Mouse (Mus musculus) retina, postnatal 7 days (tissue): ENCODE measurements at regions not wholly inside any gene's neighbourhood (a gene's known extent, or its start where the extent isn't known, plus 50 kb on each side); places are given as distances from the start of the nearest gene placed in this dataset.

Experiments
- DNase-seq: peaks from one replicate; pipeline ENCODE4 v3.0.0-alpha.2; 2012; ENCODE audit warnings: low read depth, low spot score

- DNase-seq = no peak
Observed at GRCm38 (mm10) chr13:107187258-107187878, 165.4 kb upstream of the Kif2a start.

DNA sequence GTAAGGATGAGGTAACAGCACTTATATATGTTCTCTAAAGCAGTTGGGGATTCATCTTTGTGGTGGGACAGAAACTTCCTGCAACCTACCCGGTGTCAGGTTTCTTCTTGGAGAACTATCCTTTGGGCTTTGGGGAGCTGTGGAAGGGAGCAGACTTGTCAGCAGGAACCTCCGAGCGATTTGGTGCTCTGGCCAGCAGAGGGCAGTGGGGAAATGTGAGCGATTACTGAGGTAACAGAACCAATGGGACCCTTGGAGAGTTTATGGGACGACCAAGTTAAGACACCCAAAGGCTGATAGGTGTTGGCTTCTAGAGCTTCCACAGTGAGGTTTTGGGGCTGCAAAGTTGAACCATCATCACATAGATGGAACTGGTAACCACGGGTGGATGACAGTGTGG lies 160.6 kb upstream of the Kif2a start:
- peak; percentile 30 for DNase-seq

- DNase-seq = no peak
Observed at GRCm38 (mm10) chr13:107179551-107179950, 157.6 kb upstream of the Kif2a start.

- DNase-seq = no peak
Observed at GRCm38 (mm10) chr13:107177595-107177994, 155.7 kb upstream of the Kif2a start.

- no peak for DNase-seq
Observed at GRCm38 (mm10) chr13:107175891-107176290, 154.0 kb upstream of the Kif2a start.

DNA sequence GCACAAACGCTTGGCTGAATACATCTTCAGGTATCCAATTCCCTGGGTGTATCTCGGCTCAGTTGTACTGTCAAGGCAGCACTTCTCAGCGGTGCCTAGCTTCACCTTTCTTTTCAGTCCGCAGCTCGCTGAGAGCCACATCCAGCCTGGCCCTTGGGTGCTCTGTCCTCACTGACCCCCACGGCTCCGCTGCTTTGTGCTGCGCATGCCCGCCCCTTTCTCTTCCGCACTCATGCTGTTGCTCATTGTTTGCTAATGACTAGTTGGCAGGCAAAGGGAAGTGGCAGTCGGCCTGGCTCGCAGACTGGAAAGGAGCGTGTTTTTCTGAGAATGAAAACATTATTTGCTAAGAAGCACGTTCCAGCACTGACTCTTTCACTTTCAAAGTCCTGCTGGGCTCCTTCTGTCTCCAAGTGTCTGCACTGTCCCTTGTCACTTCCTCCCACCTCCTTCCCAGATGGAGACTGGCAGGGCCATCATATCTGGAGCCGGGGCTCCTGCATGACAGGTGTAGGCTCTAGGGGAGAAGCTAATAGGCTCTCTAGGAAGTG lies 146.7 kb upstream of the Kif2a start:
- peak; percentile 31 for DNase-seq

- no peak for DNase-seq
Observed at GRCm38 (mm10) chr13:107167856-107168598, 146.1 kb upstream of the Kif2a start.

GRCm38 (mm10) chr13:107151548-107151947 lies 129.6 kb upstream of the Kif2a start:
- DNase-seq = no peak

DNA sequence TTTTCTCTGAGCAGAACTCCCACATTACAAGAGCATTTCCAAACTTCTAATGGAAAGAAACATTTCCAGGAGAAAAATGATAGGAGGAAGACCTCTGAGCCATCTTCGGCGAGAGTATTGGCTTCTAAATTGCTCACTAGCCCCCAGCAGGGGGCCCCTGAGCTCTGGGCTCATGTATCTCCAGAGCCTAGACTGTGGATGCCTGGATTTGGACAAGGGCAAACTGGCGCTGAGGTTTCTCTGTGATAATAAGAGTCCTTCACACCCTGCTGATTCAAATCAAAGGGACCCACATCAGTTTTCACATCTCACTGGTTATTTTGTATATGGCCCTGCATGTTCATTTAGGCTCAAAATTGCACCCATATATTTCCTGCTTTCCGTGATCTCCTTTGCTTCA lies 119.3 kb upstream of the Kif2a start:
- DNase-seq = no peak

GRCm38 (mm10) chr13:107134125-107134524 lies 112.2 kb upstream of the Kif2a start:
- DNase-seq = no peak

- no peak for DNase-seq
Observed at GRCm38 (mm10) chr13:107126636-107127035, 104.7 kb upstream of the Kif2a start.

GRCm38 (mm10) chr13:107124130-107124668 lies 102.3 kb upstream of the Kif2a start:
- DNase-seq = no peak

GRCm38 (mm10) chr13:107113949-107114690 lies 92.2 kb upstream of the Kif2a start:
- DNase-seq = peak; percentile 69

DNA sequence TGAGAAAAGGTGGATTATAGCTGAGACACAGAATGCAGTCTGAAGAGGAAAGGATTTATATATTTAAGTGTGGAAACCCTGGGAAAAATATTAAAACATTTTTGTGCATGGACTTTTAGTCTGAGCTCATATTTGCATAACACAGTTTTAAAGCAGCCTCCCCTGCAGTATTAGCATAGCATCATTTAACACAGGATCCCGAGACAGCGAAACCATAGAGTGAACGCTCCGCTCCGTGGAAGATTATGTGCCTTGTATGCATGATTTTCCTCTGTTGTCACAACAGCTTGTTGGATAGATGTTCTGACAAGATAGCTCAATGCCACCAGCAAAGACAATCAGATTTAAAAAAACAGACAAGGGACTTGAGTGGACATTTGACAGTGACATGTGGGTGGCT lies 86.1 kb upstream of the Kif2a start:
- DNase-seq = no peak

- no peak for DNase-seq
Observed at GRCm38 (mm10) chr13:107107572-107107971, 85.6 kb upstream of the Kif2a start.

DNA sequence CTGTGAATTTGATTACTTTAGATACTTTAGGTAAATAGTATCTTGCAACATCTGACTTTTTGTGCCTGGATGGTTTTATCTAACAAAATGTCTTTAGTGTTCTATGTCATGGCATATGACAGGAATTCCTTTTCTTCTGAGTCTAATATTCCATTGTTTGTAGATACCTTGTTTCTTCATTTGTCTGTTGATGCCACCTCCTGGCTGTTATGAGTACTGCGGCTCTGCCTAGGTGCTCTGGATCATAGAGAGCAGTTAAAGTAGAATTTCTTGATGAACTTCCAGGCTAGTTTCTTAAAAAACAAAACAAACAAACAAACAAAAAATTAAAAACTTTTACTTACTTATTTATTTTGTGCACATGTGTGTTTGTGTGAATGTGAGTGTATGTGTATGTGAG lies 83.6 kb upstream of the Kif2a start:
- peak; percentile 8 for DNase-seq

- DNase-seq = peak; percentile 68
Observed at GRCm38 (mm10) chr13:107101598-107101997, 79.7 kb upstream of the Kif2a start.

DNA sequence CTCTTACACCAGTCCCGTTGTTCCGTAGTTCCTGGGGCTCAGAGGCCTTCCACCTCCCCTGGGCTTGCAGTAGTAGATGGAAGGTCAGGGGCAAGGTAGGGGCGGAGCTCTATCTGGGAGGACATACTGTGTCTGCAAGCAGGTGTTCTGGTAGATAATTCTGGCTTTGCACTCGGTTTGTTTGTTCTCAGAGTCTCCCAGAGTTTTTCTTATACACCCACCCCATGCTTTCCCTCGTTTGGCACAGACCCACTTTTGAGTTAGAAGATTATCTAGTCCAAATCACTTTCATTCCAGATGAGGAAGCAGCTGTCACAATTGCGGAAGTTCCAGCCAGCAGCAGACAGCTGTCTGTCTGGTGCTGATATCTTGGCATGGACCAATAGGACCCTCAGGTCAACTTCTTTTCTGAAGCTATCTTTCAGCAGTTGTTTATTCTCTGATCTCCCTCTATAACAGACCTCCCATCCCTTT lies 79.0 kb upstream of the Kif2a start:
- no peak for DNase-seq

DNA sequence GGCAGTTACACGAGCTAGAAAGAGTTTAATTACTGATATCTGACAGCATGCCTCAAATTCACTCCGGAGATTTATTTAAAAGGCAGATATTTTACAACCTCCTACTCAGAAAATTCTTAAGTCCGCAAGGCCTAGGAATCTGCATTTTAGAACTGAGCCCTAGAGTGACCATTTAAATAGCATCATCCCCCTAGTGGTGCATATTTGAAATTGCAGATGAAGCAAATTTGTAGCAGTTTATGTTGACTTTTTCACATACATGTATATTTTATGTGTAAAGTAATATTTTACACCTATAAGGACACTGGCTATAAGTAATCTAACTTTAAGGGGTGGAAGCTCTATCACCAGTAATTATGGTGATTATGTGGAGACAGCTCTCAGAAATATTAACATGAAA lies 78.2 kb upstream of the Kif2a start:
- peak; percentile 5 for DNase-seq

- no peak for DNase-seq
Observed at GRCm38 (mm10) chr13:107097005-107097404, 75.1 kb upstream of the Kif2a start.

DNA sequence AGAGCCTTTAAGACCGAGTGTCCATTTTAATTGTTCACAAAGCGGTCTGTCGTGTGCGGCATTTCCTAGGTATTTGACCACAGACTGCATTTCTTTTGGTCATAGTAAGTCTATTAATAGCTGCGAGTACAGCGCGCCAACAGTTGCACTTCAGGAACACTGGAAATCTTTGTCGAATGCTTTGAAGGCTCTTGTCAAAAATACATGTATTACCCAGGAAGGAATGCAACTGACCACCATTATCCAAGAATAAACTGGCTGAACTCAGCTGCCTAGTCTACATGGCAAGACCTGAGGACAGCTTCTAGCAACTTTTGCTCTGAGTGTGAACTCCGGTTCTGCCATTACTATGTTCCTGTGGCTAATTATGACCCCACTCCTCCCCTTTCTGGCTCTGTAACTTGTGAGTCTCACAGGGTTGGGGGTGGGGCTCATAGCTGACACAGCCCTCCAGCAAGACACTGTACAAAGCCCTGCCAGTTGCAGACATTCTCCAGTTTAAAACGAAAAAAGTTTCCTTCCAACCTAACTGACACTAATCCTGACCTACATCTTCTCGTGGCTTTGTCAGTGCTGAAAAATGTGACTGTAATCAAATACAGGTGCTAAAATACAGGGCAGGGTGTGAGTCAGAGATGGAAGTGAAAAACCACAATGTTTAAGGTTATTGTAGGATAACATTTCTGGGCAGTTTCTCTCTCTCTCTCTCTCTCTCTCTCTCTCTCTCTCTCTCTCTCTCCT lies 73.2 kb upstream of the Kif2a start:
- no peak for DNase-seq
